Mouse (Mus musculus): ENCODE measurements at regions not wholly inside any gene's neighbourhood (a gene's known extent, or its start where the extent isn't known, plus 50 kb on each side); places are given as distances from the start of the nearest gene placed in this dataset.
A peak's percentile ranks its signal among the peaks of the same experiment; 100 is the strongest.

GRCm38 (mm10) chr4:62890588-62891580 lies 74.5 kb upstream of the Zfp618 start:
- H3K9me3 ChIP-seq (ENCODE audit: control insufficient read depth, low read length) = no peaks in the 10 kb centered on the region
- H3K27ac ChIP-seq (replicated peaks in 1 of 2; ENCODE audit: control insufficient read depth in 1 of 2, insufficient read depth in 1 of 2, low read depth in 2 of 2, low read length in 2 of 2) = no peak overlapping the region
- no peak for ATAC-seq (ENCODE audit: insufficient number of reproducible peaks, insufficient read depth, low FRiP score, low read depth)
- WGBS = 43% methylated on average over 21 of the region's 21 CpGs
- no peaks in the 10 kb centered on the region for H3K36me3 ChIP-seq (ENCODE audit: control insufficient read depth, insufficient read depth, low read length)
- no peak overlapping the region for H3K4me3 ChIP-seq (ENCODE audit: control insufficient read depth in 1 of 2, insufficient read depth in 1 of 2, low read depth in 1 of 2, low read length in 2 of 2)
- H3K4me1 ChIP-seq (ENCODE audit: control insufficient read depth in 2 of 2, insufficient read depth in 2 of 2, low read length in 2 of 2) = no peaks in the 10 kb centered on the region
- H3K9ac ChIP-seq (ENCODE audit: low read length) = no peak overlapping the region
- peak overlapping the region; percentile 34 for H3K4me2 ChIP-seq (ENCODE audit: low read length)
- H3K27me3 ChIP-seq (ENCODE audit: control insufficient read depth, insufficient read depth, low read length) = no peaks in the 10 kb centered on the region; the same call in none of the 2 replicates

GRCm38 (mm10) chr4:62912891-62913290 lies 52.5 kb upstream of the Zfp618 start:
- Histone ChIP-seq H3K4me2 (ENCODE audit: low read length) (no peak overlapping the region), H3K4me1 (ENCODE audit: control insufficient read depth in 2 of 2, insufficient read depth in 2 of 2, low read length in 2 of 2) (no peaks in the 10 kb centered on the region), H3K4me3 (ENCODE audit: control insufficient read depth in 1 of 2, insufficient read depth in 1 of 2, low read depth in 1 of 2, low read length in 2 of 2) (no peak overlapping the region), H3K36me3 (ENCODE audit: control insufficient read depth, insufficient read depth, low read length) (no peaks in the 10 kb centered on the region), H3K27ac (replicated peaks in 1 of 2; ENCODE audit: control insufficient read depth in 1 of 2, insufficient read depth in 1 of 2, low read depth in 2 of 2, low read length in 2 of 2) (no peak overlapping the region), H3K9me3 (ENCODE audit: control insufficient read depth, low read length) (no peaks in the 10 kb centered on the region), H3K27me3 (ENCODE audit: control insufficient read depth, insufficient read depth, low read length) (no peaks in the 10 kb centered on the region), H3K9ac (ENCODE audit: low read length) (no peak overlapping the region)
- no peak for ATAC-seq (ENCODE audit: insufficient number of reproducible peaks, insufficient read depth, low FRiP score, low read depth)
- 50% methylated on average over 4 of the region's 4 CpGs for WGBS

Data from heart, embryonic 14.5 days (tissue).